Mouse (Mus musculus): ENCODE results near the gene Men1.

DNA sequence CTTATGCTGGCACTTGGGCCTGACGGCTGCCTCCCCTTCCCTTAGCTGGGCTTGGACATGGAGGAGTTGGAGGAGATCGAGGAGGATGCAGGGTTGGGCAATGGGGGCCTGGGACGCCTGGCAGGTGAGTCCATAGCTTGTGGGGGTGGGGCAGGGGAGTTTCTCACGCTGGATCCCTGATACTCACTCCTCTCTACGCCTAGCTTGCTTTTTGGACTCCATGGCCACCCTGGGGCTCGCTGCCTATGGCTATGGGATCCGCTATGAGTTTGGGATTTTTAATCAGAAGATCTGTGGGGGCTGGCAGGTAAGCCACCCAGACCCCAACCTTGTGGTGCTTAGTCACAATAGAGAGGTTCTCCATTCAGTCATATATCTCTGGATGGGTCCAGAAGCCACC is 51.0 kb downstream of the Men1 start:
- TF ChIP-seq CTCF (conservative IDR thresholded peaks at IDR 0.05 in 1 of 2, IDR thresholded peaks at IDR 0.05 in 1 of 2; ENCODE audit: low read depth in 2 of 2, low read length in 2 of 2): no peak
- TF ChIP-seq RAD21 (IDR thresholded peaks at IDR 0.05; ENCODE audit: low read depth, low read length): no peak
- no peak for TF ChIP-seq MAX (IDR thresholded peaks at IDR 0.05; ENCODE audit: low read length)
- TF ChIP-seq ZKSCAN1 (IDR thresholded peaks at IDR 0.05; ENCODE audit: borderline replicate concordance, low read depth, low read length): no peak
- TF ChIP-seq ETS1 (conservative IDR thresholded peaks at IDR 0.05; ENCODE audit: low read depth, low read length): no peak
- no peak for TF ChIP-seq IRF4 (IDR thresholded peaks at IDR 0.05; ENCODE audit: low read depth, low read length)
- TF ChIP-seq HCFC1 (IDR thresholded peaks at IDR 0.05; ENCODE audit: low read depth, low read length): no peak
- TF ChIP-seq MEF2A (IDR thresholded peaks at IDR 0.05; ENCODE audit: borderline replicate concordance, low read depth, low read length): no peak
- no peak for TF ChIP-seq POLR2AphosphoS2 (IDR thresholded peaks at IDR 0.05; ENCODE audit: low read depth, low read length)
